Mouse (Mus musculus) heart, embryonic 16.5 days (tissue): Measurements from ENCODE around the gene Hacd2. TPM values are rescaled to one million over a fixed set of nuclear protein-coding genes. Genes with fewer than 3 reads are reported as not detected.

Experiments used
- ATAC-seq: fragments of 200-750 bp; cut with Nextera tagmentation; replicated peaks from 2 replicates; pipeline ENCODE4 v1.8.0; 2017; ENCODE audit warnings: moderate number of reproducible peaks; ENCODE audit not compliant: insufficient read depth, low FRiP score; ENCODE audit errors: extremely low read depth
- H3K27ac ChIP-seq: fragments of 300-500 bp; sonication (generic); 2 replicates; pipeline ENCODE4 v1.5.1; 2014; ENCODE audit warnings: mild to moderate bottlenecking, low read length, control low read depth, moderate library complexity
- H3K27me3 ChIP-seq: fragments of 300-500 bp; sonication (generic); 2 replicates; pipeline ENCODE4 v1.6.1; 2014; ENCODE audit warnings: low read length, mixed read lengths; ENCODE audit not compliant: control insufficient read depth, insufficient read depth
- H3K36me3 ChIP-seq: fragments of 300-500 bp; sonication (generic); 2 replicates; pipeline ENCODE4 v1.6.1; 2014; ENCODE audit not compliant: control insufficient read depth, insufficient read depth
- H3K4me1 ChIP-seq: fragments of 300-500 bp; sonication (generic); 2 replicates; pipeline ENCODE4 v1.6.1; 2014; ENCODE audit warnings: low read length, mixed read lengths; ENCODE audit not compliant: control insufficient read depth, insufficient read depth
- H3K4me2 ChIP-seq: fragments of 300-500 bp; sonication (generic); 2 replicates; pipeline ENCODE4 v1.6.1; 2014; ENCODE audit warnings: low read depth, mild to moderate bottlenecking, control low read depth, low read length
- H3K4me3 ChIP-seq: fragments of 300-500 bp; sonication (generic); 2 replicates; pipeline ENCODE4 v1.5.1; 2014; ENCODE audit warnings: mild to moderate bottlenecking, control low read depth, low read length
- H3K9ac ChIP-seq: fragments of 300-500 bp; sonication (generic); 2 replicates; pipeline ENCODE4 v1.6.1; 2014; ENCODE audit warnings: low read length, control low read depth
- H3K9me3 ChIP-seq: fragments of 300-500 bp; sonication (generic); replicated peaks from 2 replicates; pipeline ENCODE4 v1.6.1; 2016; ENCODE audit warnings: low read length; ENCODE audit not compliant: control insufficient read depth
- WGBS: fragments of 180-500 bp; shearing (Covaris S2); extraction: QIAGEN DNeasy Blood & Tissue Kit; methylation state at CpG from one replicate; pipeline ENCODE4 v1.1.7; 2014; 5-methylcytosine and 5-hydroxymethylcytosine counted together
- polyA plus RNA-seq: library from polyadenylated mRNA; unstranded; fragments of >200 nt; fragmentation: Nextera tagmentation; extraction: Ambion mirVana; gene quantifications from 2 replicates; pipeline ENCODE4 v1.2.1, GENCODE M21; 2015

Gene Hacd2
- polyA plus RNA-seq, 1 experiment from 2014 or later: 61.5 TPM

DNA sequence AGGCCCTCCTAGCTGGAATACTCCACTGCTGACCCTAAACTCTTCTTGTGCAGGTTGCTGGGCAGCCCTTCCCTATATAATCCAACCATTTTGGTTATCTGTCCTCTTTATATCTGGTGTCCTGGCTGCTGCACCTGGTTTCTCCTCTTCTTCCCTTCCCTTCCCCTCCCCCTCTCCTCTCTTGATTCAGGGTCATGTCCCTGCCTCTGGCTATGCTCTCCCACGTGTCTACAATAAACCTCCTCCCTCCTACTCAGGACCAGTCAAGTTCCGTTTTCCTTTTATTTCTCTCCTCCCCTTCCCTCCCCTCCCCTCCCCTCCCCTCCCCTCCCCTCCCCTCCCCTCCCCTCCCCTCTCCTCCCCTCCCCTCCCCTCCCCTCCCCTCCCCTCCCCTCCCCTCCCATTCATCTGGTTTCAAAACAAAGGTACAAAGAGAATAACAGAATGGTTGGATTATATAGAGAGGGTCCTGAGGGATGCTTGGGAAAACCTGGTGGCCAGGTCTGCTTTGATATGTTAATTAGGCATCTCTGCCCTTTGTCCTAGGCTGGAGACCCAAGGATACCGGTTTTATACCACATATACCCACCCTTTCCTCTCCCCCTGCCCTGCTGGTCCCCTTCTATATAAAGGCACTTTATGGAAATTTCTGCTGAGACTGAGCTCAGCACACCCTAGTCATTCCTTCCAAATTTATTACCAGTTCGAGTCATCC, 16.3 kb downstream of the Hacd2 start:
- Histone ChIP-seq H3K4me3 (no peak overlapping the region), H3K36me3 (peaks cover 12% of the 10 kb centered on the region), H3K4me2 (no peak overlapping the region), H3K4me1 (no peaks in the 10 kb centered on the region), H3K27ac (no peak overlapping the region), H3K27me3 (no peaks in the 10 kb centered on the region), H3K9ac (no peak overlapping the region), H3K9me3 (no peaks in the 10 kb centered on the region)
- WGBS: 40% methylated on average over 4 of the region's 4 CpGs
- no peak for ATAC-seq

DNA sequence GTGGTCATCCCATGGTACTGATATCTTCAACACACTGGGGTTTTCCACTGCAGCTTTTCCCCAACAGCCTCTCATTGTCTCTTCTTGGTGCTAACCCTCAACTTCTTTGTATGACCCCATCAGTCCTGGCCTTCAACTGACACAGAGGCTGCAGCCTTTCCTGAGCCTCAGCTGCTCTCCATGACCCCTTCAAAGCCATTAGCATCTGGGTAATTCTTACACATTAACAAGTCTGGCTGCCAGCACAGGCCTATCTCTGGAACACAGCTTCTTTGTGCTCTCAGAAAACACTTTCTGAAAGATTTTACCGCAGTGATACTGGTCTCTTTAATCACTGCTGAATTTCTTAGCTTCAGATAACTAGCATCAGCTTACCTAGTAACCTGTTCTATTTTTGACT, 17.9 kb downstream of the Hacd2 start:
- H3K36me3 ChIP-seq: peaks cover 12% of the 10 kb centered on the region
- H3K9ac ChIP-seq: no peak overlapping the region
- H3K27ac ChIP-seq: no peak overlapping the region
- no peaks in the 10 kb centered on the region for H3K9me3 ChIP-seq
- no peak overlapping the region for H3K4me2 ChIP-seq
- no peak for ATAC-seq
- no peaks in the 10 kb centered on the region for H3K4me1 ChIP-seq
- WGBS: 63% methylated on average over 1 of the region's 1 CpGs
- no peaks in the 10 kb centered on the region for H3K27me3 ChIP-seq
- no peak overlapping the region for H3K4me3 ChIP-seq

DNA sequence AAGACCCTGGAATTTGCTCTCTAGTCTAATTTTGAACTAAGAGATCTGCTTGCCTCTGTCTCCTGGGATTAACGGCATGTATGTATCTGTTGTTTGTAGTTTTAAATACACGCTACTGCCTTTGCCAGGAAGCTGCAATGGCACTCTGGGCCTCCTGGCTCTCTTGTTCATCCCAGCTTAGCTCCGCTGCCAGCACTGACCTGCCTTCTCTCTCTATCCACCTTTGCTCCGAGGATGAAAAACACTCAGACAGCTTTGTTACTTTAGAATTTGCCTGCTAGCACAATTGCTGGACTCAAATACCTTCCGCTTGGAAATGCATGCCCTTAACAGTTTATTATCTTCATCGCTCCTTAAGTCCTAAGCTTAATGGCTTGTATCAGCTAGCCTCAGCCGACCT, 18.8 kb downstream of the Hacd2 start:
- Histone ChIP-seq H3K27me3 (no peaks in the 10 kb centered on the region), H3K4me2 (no peak overlapping the region), H3K4me3 (no peak overlapping the region), H3K36me3 (peaks cover 12% of the 10 kb centered on the region), H3K9ac (no peak overlapping the region), H3K9me3 (no peaks in the 10 kb centered on the region), H3K27ac (no peak overlapping the region), H3K4me1 (no peaks in the 10 kb centered on the region)
- ATAC-seq: no peak
- WGBS: 85% methylated on average over 7 of the region's 7 CpGs

DNA sequence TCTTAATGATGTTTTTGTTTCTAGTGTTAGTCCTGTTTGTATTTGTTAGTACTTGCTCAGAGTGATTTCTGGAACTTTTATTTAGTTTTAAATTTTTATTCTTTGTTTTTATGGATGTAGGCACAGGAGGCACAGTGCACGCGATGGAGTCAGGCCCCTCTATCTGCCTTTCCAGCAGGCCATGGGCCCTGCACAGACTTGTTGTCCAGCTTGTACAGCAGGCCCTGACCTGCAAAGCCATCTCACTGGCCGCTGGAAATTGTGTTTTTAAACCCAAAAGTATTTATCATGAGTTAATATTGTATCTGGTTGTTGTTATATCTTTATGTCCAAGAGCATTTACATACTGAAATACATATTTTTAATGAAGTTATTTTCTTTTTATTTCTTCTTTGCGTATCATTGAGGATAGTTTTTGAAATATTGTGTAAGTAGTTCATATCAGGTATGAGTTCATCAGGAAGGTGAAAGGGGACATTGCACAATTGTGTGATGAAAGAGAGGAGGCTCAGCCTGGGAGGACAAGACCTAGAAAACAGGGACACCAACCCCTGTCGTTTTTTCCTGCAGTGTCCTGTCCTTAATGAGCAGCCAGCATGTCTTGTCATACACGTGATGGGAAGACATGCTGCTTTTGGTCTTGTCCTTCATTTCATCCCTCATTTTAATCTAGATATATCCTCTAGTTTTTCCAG, 24.0 kb downstream of the Hacd2 start:
- 76% methylated on average over 6 of the region's 6 CpGs for WGBS
- Histone ChIP-seq H3K9me3 (no peaks in the 10 kb centered on the region), H3K9ac (no peak overlapping the region), H3K36me3 (peaks cover 6% of the 10 kb centered on the region), H3K4me1 (peaks cover 8% of the 10 kb centered on the region), H3K27me3 (no peaks in the 10 kb centered on the region), H3K27ac (no peak overlapping the region), H3K4me2 (no peak overlapping the region), H3K4me3 (no peak overlapping the region)
- no peak for ATAC-seq

DNA sequence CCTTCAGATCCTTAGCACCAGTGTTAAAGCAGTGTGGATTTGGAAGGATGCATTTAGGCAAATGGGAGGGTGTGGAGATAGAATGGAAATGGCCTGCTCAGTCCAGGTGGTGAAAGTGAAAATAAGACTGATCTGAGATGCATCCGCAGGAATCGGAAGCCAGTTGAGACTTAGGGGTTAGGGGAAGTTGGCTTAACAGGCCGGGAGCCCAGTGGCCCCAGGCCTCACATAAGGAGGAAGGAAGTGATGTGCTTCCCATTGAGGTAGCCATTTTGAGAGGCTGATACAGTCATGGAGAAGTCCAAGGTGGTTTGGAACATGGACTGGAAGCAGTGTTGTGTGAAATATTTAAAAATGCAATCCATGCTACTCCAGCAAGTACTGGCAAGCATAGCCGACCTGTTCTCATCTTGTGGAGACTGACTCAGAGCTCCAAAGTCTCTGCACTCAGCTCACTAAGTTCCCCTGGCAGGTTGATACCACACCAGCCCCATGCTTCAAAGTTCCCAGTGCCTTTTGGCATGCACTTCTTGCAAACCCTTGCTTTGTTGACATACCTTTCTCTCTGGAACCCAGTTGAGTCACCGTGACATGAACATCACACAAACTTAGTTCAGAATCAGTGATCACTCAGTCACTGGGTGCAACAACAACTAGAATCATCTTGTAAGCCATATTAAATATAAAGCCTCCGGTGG, 25.2 kb downstream of the Hacd2 start:
- Histone ChIP-seq H3K36me3 (peaks cover 4% of the 10 kb centered on the region), H3K9me3 (no peaks in the 10 kb centered on the region), H3K9ac (no peak overlapping the region), H3K4me3 (no peak overlapping the region), H3K27ac (no peak overlapping the region), H3K4me2 (no peak overlapping the region), H3K4me1 (peaks cover 8% of the 10 kb centered on the region), H3K27me3 (no peaks in the 10 kb centered on the region)
- WGBS: 86% methylated on average over 6 of the region's 6 CpGs
- ATAC-seq: no peak

DNA sequence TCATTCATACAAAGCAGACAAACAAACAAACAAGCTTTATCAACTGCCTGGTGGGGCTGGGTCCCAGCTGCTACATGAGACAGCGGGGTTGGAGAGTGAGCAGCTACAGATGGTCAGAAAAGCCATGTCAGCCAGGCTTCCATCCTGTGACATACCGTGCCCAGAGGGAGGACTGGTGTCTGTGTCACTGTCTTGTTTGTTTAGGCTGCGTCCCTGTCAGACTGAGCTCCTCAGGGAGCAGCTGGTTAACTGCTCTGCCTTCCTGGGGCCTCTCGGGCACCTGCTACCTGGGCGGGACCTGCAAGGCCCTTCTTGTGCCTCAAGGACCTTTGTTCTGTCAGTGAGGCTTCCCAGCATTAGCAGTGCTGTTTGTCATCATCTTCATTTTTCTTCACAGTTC, 28.8 kb downstream of the Hacd2 start:
- 63% methylated on average over 5 of the region's 5 CpGs for WGBS
- Histone ChIP-seq H3K4me3 (no peak overlapping the region), H3K36me3 (no peaks in the 10 kb centered on the region), H3K9me3 (no peaks in the 10 kb centered on the region), H3K27ac (no peak overlapping the region), H3K4me2 (no peak overlapping the region), H3K9ac (no peak overlapping the region), H3K4me1 (peaks cover 8% of the 10 kb centered on the region), H3K27me3 (no peaks in the 10 kb centered on the region)
- ATAC-seq: no peak

DNA sequence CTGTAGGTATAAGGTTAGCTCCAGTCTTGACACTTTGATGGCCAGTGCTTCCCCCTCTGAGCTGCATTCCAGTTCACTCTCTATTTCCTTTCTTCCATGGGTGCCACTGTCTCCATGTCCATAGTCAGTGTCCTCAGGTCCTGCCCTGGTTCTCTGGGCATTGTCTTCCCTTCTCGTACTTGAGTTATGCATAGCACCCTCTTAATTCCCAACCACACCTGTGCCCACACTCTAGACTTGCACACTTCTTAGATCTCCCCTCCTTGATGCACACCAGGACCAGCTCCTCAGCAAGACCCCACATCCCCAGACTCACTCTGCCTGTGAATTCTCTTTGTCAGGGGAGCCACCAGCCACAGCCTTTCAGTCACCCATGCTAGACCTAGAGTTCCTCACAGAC, 30.0 kb downstream of the Hacd2 start:
- no peak overlapping the region for H3K4me2 ChIP-seq
- no peaks in the 10 kb centered on the region for H3K27me3 ChIP-seq
- H3K27ac ChIP-seq: no peak overlapping the region
- H3K4me3 ChIP-seq: no peak overlapping the region
- no peak overlapping the region for H3K9ac ChIP-seq
- WGBS: 94% methylated on average over 1 of the region's 1 CpGs
- H3K36me3 ChIP-seq: no peaks in the 10 kb centered on the region
- H3K4me1 ChIP-seq: peaks cover 8% of the 10 kb centered on the region
- no peak for ATAC-seq
- H3K9me3 ChIP-seq: no peaks in the 10 kb centered on the region

DNA sequence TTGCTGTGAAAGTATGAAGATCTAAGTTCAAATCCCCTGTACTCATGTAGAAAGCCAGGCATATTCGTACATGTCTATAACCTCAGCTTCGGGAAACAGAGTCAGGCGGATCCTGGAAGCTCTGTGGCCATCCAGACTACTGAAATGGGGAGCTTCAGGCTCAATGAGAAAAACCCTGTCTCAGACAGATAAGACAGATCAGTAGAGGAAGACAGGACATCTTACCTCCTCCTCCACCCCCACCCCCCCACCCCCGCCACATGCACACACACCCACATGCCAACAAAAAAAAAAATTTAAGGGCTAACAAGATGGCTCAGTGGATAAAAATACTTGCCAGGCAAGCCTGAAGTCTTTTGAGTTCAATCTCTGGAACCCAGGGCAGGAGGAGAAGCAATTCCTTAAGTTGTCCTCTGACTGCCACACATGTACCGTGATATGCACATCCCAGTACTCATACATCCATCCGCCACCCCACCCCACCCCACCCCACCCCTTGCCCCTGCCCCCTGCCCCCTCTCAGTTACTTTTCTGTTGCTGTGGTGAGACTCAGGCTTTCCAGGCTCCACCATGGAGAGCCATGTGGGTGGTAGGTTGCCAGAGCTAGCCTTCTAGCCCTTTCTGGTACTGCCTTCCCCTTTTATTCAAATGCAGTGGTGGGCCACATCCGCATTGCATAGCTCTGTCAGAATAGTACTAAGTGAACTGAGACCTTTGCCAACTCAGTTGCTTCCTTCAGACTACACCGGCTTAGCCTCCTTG, 32.4 kb downstream of the Hacd2 start:
- 91% methylated on average over 8 of the region's 8 CpGs for WGBS
- Histone ChIP-seq H3K36me3 (no peaks in the 10 kb centered on the region), H3K9me3 (no peaks in the 10 kb centered on the region), H3K4me1 (peaks cover 4% of the 10 kb centered on the region; the same call in 1 of the 2 replicates), H3K4me3 (no peak overlapping the region), H3K27me3 (no peaks in the 10 kb centered on the region), H3K9ac (no peak overlapping the region), H3K4me2 (no peak overlapping the region), H3K27ac (no peak overlapping the region)
- ATAC-seq: no peak
